Mouse (Mus musculus) brain, embryonic 14.5 days (tissue): Measurements from ENCODE around the gene Arhgap22.

Source experiments
- CTCF ChIP-seq: fragments of 200-500 bp; IDR thresholded peaks from 2 replicates; pipeline ENCODE4 v1.5.1; 2012; ENCODE audit warnings: inconsistent platforms, mild to moderate bottlenecking, moderate library complexity, borderline replicate concordance; ENCODE audit not compliant: insufficient read depth, insufficient read length; ENCODE audit errors: extremely low read depth
- POLR2A ChIP-seq: fragments of 200-500 bp; IDR thresholded peaks from 2 replicates; pipeline ENCODE4 v1.6.1; 2012; ENCODE audit warnings: mild to moderate bottlenecking, inconsistent platforms, borderline replicate concordance; ENCODE audit not compliant: poor library complexity, insufficient read depth, insufficient read length, severe bottlenecking; ENCODE audit errors: extremely low read depth

DNA sequence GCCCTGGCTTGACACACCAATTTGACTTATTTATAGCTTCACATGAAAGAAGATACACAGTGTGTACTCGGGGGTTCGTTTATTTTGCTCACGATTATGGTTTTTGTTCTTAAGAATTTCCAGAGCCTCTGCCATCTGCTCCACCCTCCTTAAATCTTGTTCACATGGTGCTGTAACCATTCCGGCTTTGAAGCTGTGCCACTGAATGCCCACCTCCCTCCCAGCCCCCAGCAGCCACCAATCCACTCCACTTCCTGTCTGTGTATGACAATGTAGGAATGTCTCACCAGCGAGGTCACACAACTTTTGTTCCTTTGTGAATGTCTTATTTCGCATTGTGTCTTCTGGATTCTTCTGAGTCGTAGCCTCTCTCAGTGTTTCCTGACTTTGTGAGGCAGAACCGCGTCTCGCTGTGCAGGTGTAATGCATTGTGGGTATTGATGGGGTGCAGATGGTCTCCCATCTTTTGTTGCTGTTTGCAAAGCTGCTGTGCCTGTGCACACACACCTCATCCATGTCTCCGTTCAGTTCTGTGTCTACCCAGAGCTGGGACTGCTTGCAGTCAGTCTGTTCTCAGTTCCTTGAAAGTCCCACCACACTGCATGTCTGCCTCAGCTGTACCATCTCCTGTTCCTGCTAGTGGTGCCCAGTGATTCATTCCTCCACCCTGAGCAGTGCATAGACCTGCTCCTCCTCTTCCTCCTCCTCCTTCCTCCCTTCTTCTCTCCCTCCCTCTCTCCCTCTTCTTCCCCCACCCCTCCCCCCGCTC is 144.0 kb downstream of the Arhgap22 start:
- no peak for TF ChIP-seq CTCF
- TF ChIP-seq POLR2A = no peak
